Mouse (Mus musculus): ENCODE data around the gene Wdr44. TPM values are rescaled to one million over a fixed set of nuclear protein-coding genes. Genes with fewer than 3 reads are reported as not detected.

Wdr44 gene
- total and polyA plus RNA-seq, 3 experiments, result 2.1 to 9.3 (median 9.1) TPM

DNA sequence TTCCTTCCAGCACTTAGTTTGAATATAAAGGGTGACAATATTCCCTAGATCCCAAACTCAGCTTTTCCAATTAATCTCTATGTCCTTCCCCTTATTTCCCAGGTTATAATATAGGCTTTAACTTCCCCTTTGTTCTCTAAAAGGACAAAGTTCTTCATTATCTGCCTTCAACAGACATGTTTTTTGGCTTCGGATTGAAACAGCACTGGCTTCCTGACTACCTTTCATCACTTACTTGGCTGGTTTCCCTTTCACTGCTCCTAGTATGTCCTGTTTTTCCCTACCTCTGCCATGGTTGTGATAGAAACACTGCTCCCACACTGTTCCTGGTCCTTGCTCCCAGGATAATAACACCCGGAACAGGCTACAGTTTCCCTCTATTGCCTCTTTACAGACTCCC lies 15.3 kb upstream of the Wdr44 start:
- 27% methylated on average over 2 of the region's 2 CpGs for WGBS
- H3K27me3 ChIP-seq (ENCODE audit: control insufficient read depth, insufficient read depth, low read length), result no peaks in the 10 kb centered on the region
- H3K4me3 ChIP-seq, result no peak overlapping the region
- no peak overlapping the region for H3K9ac ChIP-seq (ENCODE audit: low read depth, low read length)
- no peak for DNase-seq
- TF ChIP-seq POLR2A (IDR thresholded peaks at IDR 0.05; ENCODE audit: insufficient read depth, low read depth, low read length) (no peak), EP300 (IDR thresholded peaks at IDR 0.05; ENCODE audit: insufficient read depth, low read depth, low read length) (no peak), CTCF (IDR thresholded peaks at IDR 0.05) (no peak)
- H3K4me1 ChIP-seq (ENCODE audit: control insufficient read depth, insufficient read depth, low read length), result no peaks in the 10 kb centered on the region
- no peaks in the 10 kb centered on the region for H3K36me3 ChIP-seq (ENCODE audit: control insufficient read depth, insufficient read depth, low read length)
- intact Hi-C loops (cut with DNase I), result no loop called here
- no peak overlapping the region for H3K27ac ChIP-seq
- H3K79me2 ChIP-seq (replicated peaks; ENCODE audit: control insufficient read depth, insufficient read depth, low read length), result no peaks in the 10 kb centered on the region

GRCm38 (mm10) chrX:23692336-23692721 lies 522 bp upstream of the Wdr44 start:
- Histone ChIP-seq H3K27me3 (ENCODE audit: control insufficient read depth, insufficient read depth, low read length) (no peaks in the 10 kb centered on the region), H3K36me3 (ENCODE audit: control insufficient read depth, insufficient read depth, low read length) (no peaks in the 10 kb centered on the region), H3K4me1 (ENCODE audit: control insufficient read depth, insufficient read depth, low read length) (no peaks in the 10 kb centered on the region; the same call in 1 of the 2 replicates), H3K4me3 (peak overlapping the region; percentile 61), H3K27ac (peak overlapping the region; percentile 82), H3K9ac (ENCODE audit: low read depth, low read length) (peak overlapping the region; percentile 49; the same call in 1 of the 2 replicates), H3K79me2 (replicated peaks; ENCODE audit: control insufficient read depth, insufficient read depth, low read length) (no peaks in the 10 kb centered on the region)
- intact Hi-C loops (cut with DNase I), result loop anchor here (5.0 kb wide), 2 partner anchors 75 to 325 kb away; partner anchors contain the start of gene Klhl13
- no peak for DNase-seq
- WGBS, result 12% methylated on average over 5 of the region's 5 CpGs
- TF ChIP-seq POLR2A (IDR thresholded peaks at IDR 0.05; ENCODE audit: insufficient read depth, low read depth, low read length), result no peak
- TF ChIP-seq CTCF (IDR thresholded peaks at IDR 0.05), result no peak
- TF ChIP-seq EP300 (IDR thresholded peaks at IDR 0.05; ENCODE audit: insufficient read depth, low read depth, low read length), result no peak

DNA sequence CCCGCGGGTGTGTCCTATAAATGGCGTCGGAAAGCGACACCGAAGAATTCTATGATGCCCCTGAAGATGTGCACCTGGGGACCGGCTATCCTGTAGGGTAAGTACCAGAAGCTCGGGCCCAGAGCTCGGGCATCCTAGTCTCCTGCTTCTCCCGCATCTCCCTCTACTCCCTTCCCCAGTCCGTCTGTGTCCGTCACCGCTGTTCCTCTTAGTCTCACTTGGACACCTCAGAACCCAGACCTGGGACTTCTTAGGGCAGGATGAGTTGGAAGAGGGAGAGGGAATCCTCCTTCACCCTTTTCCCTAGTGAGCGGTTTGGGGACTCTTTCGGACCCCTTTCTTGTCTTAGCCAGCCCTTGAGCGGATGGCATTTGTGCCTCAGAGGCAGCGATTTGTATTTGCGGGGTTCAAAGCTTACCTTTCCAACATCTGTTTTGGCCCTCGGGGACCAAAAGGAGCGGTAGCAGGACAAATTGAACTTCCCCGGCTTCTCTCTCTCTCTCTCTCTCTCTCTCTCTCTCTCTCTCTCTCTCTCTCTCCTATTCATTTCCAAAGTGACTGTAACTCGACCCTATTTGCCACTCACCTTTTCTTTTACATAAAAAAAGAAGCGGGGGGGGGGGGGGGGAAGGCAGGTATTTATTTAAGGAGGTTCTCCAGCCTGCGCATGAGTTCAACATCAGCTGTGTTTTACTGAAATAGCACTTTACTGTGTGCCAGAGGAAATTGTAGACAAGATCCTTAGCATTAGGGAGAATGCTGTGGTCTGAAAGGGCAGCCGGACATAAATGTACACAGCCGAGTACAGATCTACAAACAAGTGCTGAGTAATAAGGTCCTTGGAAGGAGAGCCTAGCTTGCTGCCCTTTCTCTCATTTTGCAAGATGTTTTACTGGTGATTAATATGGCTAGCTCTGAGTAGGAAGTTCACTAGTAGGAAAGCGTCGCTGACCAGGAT lies 871 bp downstream of the Wdr44 start:
- Histone ChIP-seq H3K4me1 (ENCODE audit: control insufficient read depth, insufficient read depth, low read length) (no peaks in the 10 kb centered on the region; the same call in 1 of the 2 replicates), H3K27ac (peak overlapping the region; percentile 90), H3K79me2 (replicated peaks; ENCODE audit: control insufficient read depth, insufficient read depth, low read length) (no peaks in the 10 kb centered on the region), H3K9ac (ENCODE audit: low read depth, low read length) (peak overlapping the region; percentile 88), H3K4me3 (peak overlapping the region; percentile 75), H3K27me3 (ENCODE audit: control insufficient read depth, insufficient read depth, low read length) (no peaks in the 10 kb centered on the region), H3K36me3 (ENCODE audit: control insufficient read depth, insufficient read depth, low read length) (no peaks in the 10 kb centered on the region)
- TF ChIP-seq POLR2A (IDR thresholded peaks at IDR 0.05; ENCODE audit: insufficient read depth, low read depth, low read length), result no peak
- TF ChIP-seq CTCF (IDR thresholded peaks at IDR 0.05), result no peak
- TF ChIP-seq EP300 (IDR thresholded peaks at IDR 0.05; ENCODE audit: insufficient read depth, low read depth, low read length), result no peak
- WGBS, result 11% methylated on average over 28 of the region's 28 CpGs
- no peak for DNase-seq
- intact Hi-C loops (cut with DNase I), result loop anchor here (5.0 kb wide), 2 partner anchors 74 to 326 kb away; partner anchors contain the start of gene Klhl13

DNA sequence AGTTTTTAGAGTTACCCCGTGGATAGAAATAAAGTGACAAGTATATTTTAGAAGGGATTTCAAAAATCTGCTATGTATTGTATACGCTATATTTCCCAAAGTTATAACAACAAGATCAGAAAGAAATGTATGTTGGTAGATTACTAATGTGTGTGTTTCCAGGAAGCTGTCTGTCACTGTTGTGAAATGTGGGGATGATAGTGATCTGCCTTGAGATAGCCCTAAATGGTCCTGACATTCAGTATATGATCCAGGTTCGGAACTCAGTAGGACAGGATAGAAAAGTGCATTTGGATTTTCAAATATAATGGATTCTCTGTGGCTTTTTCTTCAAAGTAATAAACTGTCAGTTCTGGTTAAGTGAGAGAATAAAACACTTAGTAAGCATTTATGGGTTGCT lies 1.7 kb downstream of the Wdr44 start:
- Histone ChIP-seq H3K36me3 (ENCODE audit: control insufficient read depth, insufficient read depth, low read length) (no peaks in the 10 kb centered on the region), H3K79me2 (replicated peaks; ENCODE audit: control insufficient read depth, insufficient read depth, low read length) (no peaks in the 10 kb centered on the region), H3K27me3 (ENCODE audit: control insufficient read depth, insufficient read depth, low read length) (no peaks in the 10 kb centered on the region), H3K4me3 (peak overlapping the region; percentile 38), H3K4me1 (ENCODE audit: control insufficient read depth, insufficient read depth, low read length) (no peaks in the 10 kb centered on the region; the same call in 1 of the 2 replicates), H3K9ac (ENCODE audit: low read depth, low read length) (no peak overlapping the region), H3K27ac (no peak overlapping the region)
- TF ChIP-seq CTCF (IDR thresholded peaks at IDR 0.05), result no peak
- no peak for TF ChIP-seq POLR2A (IDR thresholded peaks at IDR 0.05; ENCODE audit: insufficient read depth, low read depth, low read length)
- TF ChIP-seq EP300 (IDR thresholded peaks at IDR 0.05; ENCODE audit: insufficient read depth, low read depth, low read length), result no peak
- DNase-seq, result no peak
- WGBS, result 33% methylated on average over 3 of the region's 3 CpGs
- intact Hi-C loops (cut with DNase I), result loop anchor here (5.0 kb wide), 2 partner anchors 73 to 327 kb away; partner anchors contain the start of gene Klhl13

- no peaks in the 10 kb centered on the region for H3K36me3 ChIP-seq (ENCODE audit: control insufficient read depth, insufficient read depth, low read length)
- no peak overlapping the region for H3K27ac ChIP-seq
- H3K27me3 ChIP-seq (ENCODE audit: control insufficient read depth, insufficient read depth, low read length), result no peaks in the 10 kb centered on the region
- no peak overlapping the region for H3K4me3 ChIP-seq
- H3K79me2 ChIP-seq (replicated peaks; ENCODE audit: control insufficient read depth, insufficient read depth, low read length), result no peaks in the 10 kb centered on the region
- no peaks in the 10 kb centered on the region; the same call in 1 of the 2 replicates for H3K4me1 ChIP-seq (ENCODE audit: control insufficient read depth, insufficient read depth, low read length)
- H3K9ac ChIP-seq (ENCODE audit: low read depth, low read length), result no peak overlapping the region
- intact Hi-C loops (cut with DNase I), result no loop called here
- TF ChIP-seq POLR2A (IDR thresholded peaks at IDR 0.05; ENCODE audit: insufficient read depth, low read depth, low read length), result no peak
- no peak for TF ChIP-seq CTCF (IDR thresholded peaks at IDR 0.05)
- no peak for TF ChIP-seq EP300 (IDR thresholded peaks at IDR 0.05; ENCODE audit: insufficient read depth, low read depth, low read length)
- DNase-seq, result no peak
Observed at GRCm38 (mm10) chrX:23695109-23695508, 2.3 kb downstream of the Wdr44 start.

DNA sequence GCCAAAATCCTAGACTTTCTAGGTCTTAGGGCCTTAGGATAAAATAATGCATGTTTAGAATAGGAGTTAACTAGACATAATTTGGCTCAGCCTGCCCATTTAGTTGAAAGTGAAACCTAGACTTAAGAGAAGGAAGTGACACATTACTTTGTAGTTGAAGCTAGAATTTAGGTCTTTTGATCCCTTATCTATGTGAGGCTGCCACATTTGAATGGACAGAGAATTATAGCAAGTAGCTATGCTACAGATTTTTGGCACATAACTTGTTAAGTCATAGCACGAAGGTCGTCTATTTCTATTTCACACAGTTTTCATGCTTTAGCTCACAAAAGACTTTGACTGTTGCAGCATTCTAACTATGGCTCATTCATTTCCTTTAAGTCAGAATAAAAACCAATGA lies 4.5 kb downstream of the Wdr44 start:
- 40% methylated on average over 2 of the region's 2 CpGs for WGBS
- intact Hi-C loops (cut with DNase I), result no loop called here

More for the DNA sequence above, 4.5 kb downstream of the Wdr44 start:
- no peak for DNase-seq
- Histone ChIP-seq H3K27me3 (ENCODE audit: control insufficient read depth, insufficient read depth, low read length) (no peaks in the 10 kb centered on the region), H3K36me3 (ENCODE audit: control insufficient read depth, insufficient read depth, low read length) (no peaks in the 10 kb centered on the region), H3K27ac (no peak overlapping the region), H3K79me2 (replicated peaks; ENCODE audit: control insufficient read depth, insufficient read depth, low read length) (no peaks in the 10 kb centered on the region), H3K4me1 (ENCODE audit: control insufficient read depth, insufficient read depth, low read length) (no peaks in the 10 kb centered on the region; the same call in 1 of the 2 replicates), H3K4me3 (no peak overlapping the region), H3K9ac (ENCODE audit: low read depth, low read length) (no peak overlapping the region)
- TF ChIP-seq EP300 (IDR thresholded peaks at IDR 0.05; ENCODE audit: insufficient read depth, low read depth, low read length) (no peak), CTCF (IDR thresholded peaks at IDR 0.05) (no peak), POLR2A (IDR thresholded peaks at IDR 0.05; ENCODE audit: insufficient read depth, low read depth, low read length) (no peak)

Data from heart, adult 2 months (tissue).